Mouse (Mus musculus): ENCODE data around the gene Spin4.

DNA sequence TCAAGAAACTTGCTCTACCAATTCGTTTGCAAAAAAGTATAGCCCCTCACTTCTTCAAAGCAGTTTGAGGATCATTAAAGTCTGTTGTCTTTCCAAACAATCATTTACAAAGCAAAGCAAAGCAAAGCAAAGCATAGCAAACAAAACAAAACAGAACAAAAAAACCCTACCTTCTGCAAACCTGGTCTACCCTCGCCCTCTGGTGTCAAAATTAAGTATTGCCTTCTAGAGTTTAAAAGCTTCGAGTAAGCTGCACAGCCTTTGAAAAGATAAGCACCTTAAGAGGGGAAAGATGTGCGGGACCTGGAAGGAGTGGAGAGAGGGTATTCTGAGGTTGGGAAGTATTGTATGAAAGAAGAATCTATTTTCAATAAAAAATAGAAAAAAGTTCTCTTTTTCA lies 14.4 kb downstream of the Spin4 start:
- TF ChIP-seq TAL1 (IDR thresholded peaks at IDR 0.05; ENCODE audit: low read length) (no peak), GATA1 (IDR thresholded peaks at IDR 0.05; ENCODE audit: low read length) (no peak)
